Mouse (Mus musculus): ENCODE results near the gene Rps6kb2.

The Rps6kb2 gene

GRCm38 (mm10) chr19:4189051-4189620, 26.0 kb upstream of the Rps6kb2 start:
- DNase-seq (ENCODE audit: low spot score in 2 of 2) = no peak

GRCm38 (mm10) chr19:4187303-4187702, 24.1 kb upstream of the Rps6kb2 start:
- DNase-seq (ENCODE audit: low spot score in 2 of 2) = no peak

GRCm38 (mm10) chr19:4184976-4185975, 22.1 kb upstream of the Rps6kb2 start:
- DNase-seq (ENCODE audit: low spot score in 2 of 2) = no peak

GRCm38 (mm10) chr19:4183689-4184088, 20.5 kb upstream of the Rps6kb2 start:
- no peak for DNase-seq (ENCODE audit: low spot score in 2 of 2)

GRCm38 (mm10) chr19:4181892-4182291, 18.7 kb upstream of the Rps6kb2 start:
- peak; percentile 62 to 64 for DNase-seq (ENCODE audit: low spot score in 2 of 2)

GRCm38 (mm10) chr19:4180411-4180810, 17.3 kb upstream of the Rps6kb2 start:
- no peak for DNase-seq (ENCODE audit: low spot score in 2 of 2)

- DNase-seq (ENCODE audit: low spot score in 2 of 2) = no peak
Measured at GRCm38 (mm10) chr19:4175368-4175947, 12.3 kb upstream of the Rps6kb2 start, which contains the start of gene Carns1. TSS of gene Carns1 (minus strand) at chr19:4175479.

GRCm38 (mm10) chr19:4172925-4173324, 9.8 kb upstream of the Rps6kb2 start:
- DNase-seq (ENCODE audit: low spot score in 2 of 2) = no peak

GRCm38 (mm10) chr19:4171393-4172290, 8.5 kb upstream of the Rps6kb2 start:
- no peak for DNase-seq (ENCODE audit: low spot score in 2 of 2)

GRCm38 (mm10) chr19:4170723-4171392, 7.7 kb upstream of the Rps6kb2 start:
- no peak for DNase-seq (ENCODE audit: low spot score in 2 of 2)

- DNase-seq (ENCODE audit: low spot score in 2 of 2) = no peak
Measured at GRCm38 (mm10) chr19:4169810-4170209, 6.7 kb upstream of the Rps6kb2 start.

GRCm38 (mm10) chr19:4169378-4169784, 6.2 kb upstream of the Rps6kb2 start:
- DNase-seq (ENCODE audit: low spot score in 2 of 2) = peak; percentile 99 to 100

GRCm38 (mm10) chr19:4166678-4167476, 3.7 kb upstream of the Rps6kb2 start:
- no peak for DNase-seq (ENCODE audit: low spot score in 2 of 2)

GRCm38 (mm10) chr19:4164721-4165120, 1.6 kb upstream of the Rps6kb2 start:
- no peak for DNase-seq (ENCODE audit: low spot score in 2 of 2)

- no peak for DNase-seq (ENCODE audit: low spot score in 2 of 2)
Measured at GRCm38 (mm10) chr19:4164100-4164499, 946 bp upstream of the Rps6kb2 start.

GRCm38 (mm10) chr19:4163543-4163887, 361 bp upstream of the Rps6kb2 start:
- no peak for DNase-seq (ENCODE audit: low spot score in 2 of 2)

- DNase-seq (ENCODE audit: low spot score in 2 of 2) = no peak
Measured at GRCm38 (mm10) chr19:4159049-4159448, 4.1 kb downstream of the Rps6kb2 start.

- DNase-seq (ENCODE audit: low spot score in 2 of 2) = no peak
Measured at GRCm38 (mm10) chr19:4156771-4157170, 6.4 kb downstream of the Rps6kb2 start.

- DNase-seq (ENCODE audit: low spot score in 2 of 2) = no peak
Measured at GRCm38 (mm10) chr19:4156073-4156579, 7.0 kb downstream of the Rps6kb2 start.

All from frontal cortex, postnatal 14 days (tissue).